Mouse (Mus musculus) thymus, postnatal 0 days (tissue): ENCODE measurements around the gene Gla. TPM values are rescaled to one million over a fixed set of nuclear protein-coding genes. Genes with fewer than 3 reads are reported as not detected.
A peak's percentile ranks its signal among the peaks of the same experiment; 100 is the strongest.

Experiments
- DNase-seq: peaks from one replicate; pipeline ENCODE4 v3.0.0-alpha.2; 2015; ENCODE audit warnings: low spot score
- polyA plus RNA-seq: library from polyadenylated mRNA; unstranded; fragments of >200 nt; fragmentation: Nextera tagmentation; extraction: Ambion mirVana; gene quantifications from 2 replicates; pipeline ENCODE4 v1.2.1, GENCODE M21; 2015

The Gla gene
- 4.9 and 7.1 TPM in 2 replicates for polyA plus RNA-seq

DNA sequence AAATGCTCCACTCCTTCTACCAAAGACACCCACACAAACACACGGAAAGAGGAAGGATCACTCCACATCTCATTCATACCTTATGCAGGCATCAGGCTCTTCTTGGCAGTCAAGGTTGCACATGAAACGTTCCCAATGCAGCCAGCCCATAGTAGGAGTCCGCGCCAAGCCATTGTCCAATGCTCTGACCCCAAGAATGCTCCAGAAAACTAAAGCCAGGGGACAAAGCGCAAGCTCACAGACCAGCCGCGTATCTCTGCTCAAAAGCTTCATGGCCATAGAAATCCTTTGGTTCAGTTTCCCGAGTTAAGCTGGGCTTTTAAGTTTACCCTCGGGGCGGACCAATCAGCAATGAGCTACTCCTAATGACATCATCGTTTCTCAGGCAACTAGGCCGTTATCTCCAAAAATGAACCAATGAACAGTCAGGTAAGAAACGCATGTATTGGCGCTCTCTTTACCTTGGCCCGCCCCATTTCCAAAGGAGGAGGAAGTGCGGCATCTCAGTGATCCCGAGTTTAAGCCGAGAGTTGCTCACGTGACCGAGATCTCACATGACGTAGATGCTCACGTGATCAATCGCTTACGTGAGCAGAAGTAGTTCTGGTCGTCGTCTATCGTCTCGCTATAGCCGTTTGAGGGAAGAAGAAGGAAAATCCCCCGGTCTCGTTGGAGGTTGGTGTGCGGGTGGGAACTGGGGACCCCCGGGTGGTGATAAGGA is at the start of gene Gla, which contains the start of gene Hnrnph2:
Gla (minus strand) TSS at position 467 of the 721 bp plus-strand sequence.
Hnrnph2 (plus strand) TSS at position 521 of the 721 bp plus-strand sequence.
- DNase-seq: peak; percentile 94

DNA sequence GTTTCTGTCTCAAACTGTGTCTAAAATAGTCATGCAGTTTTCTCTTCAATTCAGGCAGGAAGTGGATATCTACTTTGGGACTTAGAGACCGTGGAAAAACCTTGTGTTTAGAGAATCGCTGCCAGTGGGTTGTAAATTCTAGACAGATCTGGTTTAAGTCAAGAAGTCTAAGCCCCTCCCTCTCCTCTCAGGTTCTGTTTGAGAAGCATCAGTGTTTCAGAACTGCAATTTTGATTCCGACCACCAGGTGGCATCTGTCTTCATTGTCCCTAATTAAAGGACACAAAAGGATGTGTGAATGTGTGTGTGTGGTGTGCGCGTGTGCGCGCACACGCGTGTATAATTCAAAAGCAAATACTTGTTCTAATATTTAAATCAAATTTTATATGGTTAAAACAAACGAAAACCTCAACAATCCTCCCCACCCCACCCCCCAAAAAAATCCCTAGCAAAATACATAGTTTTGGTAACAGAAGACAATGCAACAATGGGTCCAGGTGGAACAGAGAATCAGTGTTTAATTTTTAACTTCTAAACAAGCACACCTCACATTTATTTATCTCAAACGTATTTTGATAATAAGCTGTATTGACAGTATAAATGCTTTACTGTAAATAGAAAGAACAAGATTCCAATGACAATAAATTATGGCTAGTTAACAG is 47.2 kb upstream of the Gla start:
- peak; percentile 74 for DNase-seq

DNA sequence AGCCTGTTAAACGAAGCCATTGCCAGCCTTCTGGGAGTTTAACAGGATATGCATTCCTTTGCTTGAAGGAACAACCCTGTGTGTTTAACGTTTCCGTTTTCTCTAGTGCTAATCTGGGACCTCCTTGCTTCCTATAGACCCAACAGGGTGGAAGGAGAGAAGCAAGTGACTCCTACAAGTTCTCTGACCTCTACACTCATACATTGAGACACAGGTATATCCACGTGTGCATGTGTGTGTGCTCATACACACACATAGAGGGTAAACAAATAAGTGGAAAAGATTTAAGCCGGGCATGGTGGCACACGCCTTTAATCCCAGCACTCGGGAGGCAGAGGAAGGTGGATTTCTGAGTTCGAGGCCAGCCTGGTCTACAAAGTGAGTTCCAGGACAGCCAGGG is 46.5 kb upstream of the Gla start:
- DNase-seq: no peak

DNA sequence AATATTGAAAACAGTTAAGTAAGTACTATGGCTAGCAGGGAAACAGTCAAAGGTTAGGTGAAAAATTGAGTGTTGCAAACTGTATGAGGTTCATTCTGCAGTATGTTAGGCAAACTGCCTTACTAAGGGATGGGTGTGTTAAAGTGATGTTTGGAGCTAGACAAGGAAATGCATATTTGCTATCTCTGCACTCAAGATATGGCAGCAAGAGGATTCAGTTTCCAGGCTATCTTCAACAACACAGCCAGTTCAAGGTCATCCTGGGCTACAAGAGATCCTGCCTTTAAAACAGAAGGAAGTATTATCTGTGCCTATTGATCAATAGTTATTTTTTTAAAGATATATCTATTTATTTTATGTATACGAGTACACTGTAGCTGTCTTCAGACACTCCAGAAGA is 45.4 kb upstream of the Gla start:
- no peak for DNase-seq

DNA sequence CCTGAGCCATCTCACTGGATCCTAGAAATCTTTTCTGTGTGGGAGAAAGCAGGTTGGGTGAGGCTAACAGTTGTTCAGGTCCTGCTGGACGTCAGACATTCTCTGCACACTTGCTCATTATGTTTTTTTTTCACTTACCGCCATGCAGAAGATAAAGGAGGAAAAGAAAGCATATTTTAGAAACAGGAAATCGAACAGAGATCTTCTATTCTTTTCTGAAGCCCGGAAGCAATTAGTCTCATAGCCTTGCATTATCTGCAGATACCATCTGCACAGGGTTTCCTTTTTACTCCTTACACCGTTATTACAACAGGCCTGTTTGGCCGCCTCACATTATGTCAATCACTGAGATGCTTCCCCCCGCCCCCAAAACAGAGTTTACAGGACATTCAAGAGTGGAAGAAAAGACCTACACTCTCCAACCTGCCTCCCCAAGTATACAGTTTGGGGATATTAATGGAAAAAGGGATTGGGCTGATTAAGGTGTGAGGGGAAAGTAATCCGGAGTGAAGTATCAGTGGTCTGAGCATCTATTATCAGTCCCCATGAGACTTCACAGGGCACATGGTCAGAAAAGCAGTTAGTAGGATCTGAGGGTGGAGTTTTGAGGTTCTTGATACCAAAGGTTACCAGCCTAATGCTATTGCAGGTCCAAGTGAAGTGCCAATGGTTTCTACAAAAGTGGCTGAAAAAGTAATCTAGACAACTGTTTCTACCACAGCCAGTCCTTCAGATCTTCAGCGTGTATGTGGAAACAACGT is 40.3 kb upstream of the Gla start:
- DNase-seq: no peak

DNA sequence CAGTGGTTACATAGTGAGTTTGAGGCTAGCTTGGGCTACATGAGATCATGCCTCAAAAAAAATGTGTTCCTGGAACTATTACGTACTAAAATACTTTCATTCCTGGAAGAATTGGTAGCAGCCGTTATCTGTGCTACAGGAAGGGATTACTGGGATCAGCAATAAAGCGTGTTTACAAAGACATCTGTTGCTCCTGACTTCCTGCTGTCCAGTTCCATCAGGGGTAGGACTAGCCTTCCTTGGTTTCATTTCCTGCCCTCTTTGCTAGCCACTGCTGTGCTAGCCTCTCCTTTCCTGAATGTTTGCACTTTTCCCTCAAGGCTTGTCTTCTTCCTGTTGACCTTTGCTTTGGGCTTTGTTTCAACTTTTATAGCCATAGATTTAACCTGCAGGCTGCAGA is 34.9 kb upstream of the Gla start:
- DNase-seq: no peak

DNA sequence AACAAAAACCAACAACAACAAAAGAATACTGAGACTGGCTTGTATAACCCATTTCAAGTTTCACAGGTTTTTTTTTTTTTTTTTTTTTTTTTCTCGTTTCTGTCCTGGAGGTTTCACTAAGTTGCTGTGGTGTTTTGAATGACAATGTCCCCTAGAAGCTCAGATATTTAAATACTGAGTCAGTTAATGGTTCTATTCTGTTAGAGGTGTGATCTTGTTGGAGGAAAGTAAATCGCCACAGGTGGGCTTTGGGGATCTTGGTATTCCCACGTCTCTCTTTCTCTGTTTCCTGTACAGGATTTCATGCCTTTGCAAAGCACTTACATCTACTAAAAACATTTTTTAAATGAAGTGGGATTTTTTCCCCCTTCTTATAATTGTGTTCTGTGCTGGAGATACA is 34.2 kb upstream of the Gla start:
- no peak for DNase-seq

DNA sequence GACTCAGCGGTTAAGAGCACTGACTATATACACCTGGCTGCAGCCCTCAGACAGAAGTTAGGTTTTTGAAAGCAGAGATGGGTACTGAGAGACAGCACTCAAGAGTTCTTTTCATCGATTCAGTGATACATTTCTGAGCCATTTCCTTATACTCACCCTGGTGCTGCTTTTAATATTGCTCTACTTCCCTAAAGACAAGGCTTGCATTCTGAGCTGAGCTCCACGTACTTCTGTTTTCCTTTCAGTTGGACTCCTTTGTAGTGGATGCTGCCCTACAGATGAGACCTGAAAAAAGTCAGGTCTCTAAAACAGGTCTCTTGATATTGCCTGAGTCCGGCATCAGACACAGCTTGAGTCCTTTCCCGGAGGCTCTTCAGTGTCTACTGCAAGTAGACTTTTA is 31.8 kb upstream of the Gla start:
- no peak for DNase-seq

DNA sequence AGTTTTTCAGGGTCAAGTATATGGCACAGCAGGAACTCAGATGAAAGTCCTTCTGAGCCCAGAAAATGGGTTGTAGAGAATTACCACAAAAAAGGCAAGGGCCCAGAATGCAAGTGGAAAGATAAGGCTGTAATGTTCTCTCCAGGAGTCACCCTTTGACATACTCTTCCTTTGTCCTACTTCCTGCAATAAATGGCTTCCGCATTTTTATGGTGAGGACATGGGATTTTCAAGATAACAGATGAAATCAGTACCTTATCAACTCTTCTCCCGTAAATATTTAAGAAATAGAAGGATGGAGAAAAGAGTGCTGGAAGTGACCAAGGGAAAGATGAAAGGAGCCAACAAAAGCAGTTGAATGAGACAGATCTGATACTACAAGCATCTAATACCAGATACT is 27.3 kb upstream of the Gla start:
- no peak for DNase-seq

DNA sequence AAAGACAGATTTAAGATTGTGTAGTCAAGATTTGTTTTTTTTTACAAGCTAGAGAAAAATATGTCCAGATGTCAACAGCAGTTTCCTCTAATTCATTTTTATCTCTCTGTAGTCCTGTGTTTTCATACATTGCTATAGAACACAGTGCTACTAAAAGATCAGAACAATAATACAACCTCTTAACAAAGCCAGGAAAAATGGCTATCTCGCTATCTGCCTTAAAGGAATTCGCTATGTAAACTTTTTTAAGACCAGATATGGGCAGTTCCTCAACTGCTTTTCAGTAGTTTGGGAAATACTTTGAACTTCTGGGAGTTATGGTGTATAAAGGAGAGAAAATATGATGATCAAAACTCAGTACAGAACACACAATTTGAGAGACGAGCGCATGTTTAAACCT is 22.4 kb upstream of the Gla start:
- no peak for DNase-seq

DNA sequence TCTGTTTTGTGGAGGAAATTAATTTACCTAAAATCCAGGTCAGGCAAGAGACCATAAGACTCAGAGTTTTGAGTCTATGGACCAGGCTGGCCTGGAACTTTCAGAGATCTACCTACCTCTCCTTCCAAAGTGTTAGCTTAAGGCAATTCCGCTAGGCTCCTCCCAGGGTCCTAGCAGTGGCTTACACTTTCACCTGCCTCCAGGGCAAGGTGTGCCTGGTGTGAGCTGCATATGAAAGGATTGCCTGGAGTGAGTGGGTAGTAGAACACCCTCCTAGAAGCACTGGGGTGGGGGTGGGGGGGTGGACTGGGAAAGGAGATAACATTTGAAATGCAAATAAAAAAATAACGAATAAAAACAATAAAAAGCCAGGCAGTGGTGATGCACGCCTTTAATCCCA is 20.8 kb upstream of the Gla start:
- DNase-seq: no peak

DNA sequence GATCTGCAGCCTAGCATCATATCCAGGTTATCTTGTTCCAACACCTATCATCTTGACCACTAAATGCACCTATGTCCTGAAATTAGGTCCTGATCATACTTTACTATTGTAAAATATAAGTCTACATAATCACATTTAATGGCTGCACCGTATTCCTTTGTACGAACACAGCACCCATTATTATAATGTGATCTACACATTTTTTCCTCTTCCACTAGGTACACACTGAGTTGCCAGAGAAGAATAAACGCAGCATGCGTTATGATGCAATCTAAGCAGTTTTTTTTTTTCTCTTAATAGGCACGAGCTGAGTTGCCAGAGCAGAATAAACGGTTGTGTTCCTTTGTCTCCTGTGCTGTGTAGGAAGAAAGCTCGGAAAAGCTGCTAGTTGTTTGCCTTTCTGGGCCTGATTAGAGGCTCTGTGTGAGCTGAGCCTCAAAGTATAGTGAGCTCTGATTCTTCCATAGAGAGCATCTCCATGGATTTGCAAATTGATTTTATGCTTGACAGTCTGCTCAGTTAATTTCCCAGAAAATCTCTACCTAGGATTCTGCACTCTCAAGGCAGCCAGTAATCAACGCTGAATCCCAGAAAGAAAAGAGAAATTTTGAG is 19.4 kb upstream of the Gla start:
- no peak for DNase-seq

DNA sequence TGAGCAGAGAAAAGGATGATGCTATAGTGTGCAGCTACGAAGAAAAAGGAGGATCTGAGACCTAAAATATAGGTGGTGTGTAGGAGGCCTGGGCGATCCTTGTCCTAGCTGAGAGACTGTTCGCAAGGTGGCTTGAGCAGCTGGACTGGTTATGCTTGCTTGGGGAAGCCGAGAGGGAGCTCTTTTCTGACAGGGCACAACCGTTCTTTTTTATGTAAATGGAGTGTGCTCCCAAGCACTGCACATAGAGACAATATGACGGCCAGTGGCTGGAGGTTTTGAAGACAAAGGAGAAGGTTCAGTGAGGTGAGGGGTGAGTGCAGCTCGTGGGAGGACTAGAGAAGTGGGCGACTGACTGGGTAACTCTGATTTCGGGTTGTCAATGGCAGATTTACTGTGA is 18.8 kb upstream of the Gla start:
- DNase-seq: no peak

DNA sequence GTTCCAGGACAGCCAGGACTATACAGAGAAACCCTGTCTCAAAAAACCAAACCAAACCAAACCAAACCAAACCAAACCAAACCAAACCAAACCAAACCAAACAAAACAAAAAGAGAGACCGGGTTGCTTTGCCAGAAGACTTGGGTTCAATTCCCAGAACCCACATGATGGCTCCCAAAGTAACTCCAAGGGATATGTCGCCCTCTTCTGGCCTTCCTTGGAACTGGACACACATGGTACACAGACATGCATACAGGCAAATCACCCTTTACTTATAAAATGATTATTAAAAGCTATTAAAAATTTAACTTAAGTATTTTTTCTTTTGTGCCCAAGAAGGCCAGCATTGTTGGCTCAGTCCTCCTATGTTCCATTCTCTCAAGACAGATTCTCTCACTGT is 13.4 kb upstream of the Gla start:
- DNase-seq: no peak

DNA sequence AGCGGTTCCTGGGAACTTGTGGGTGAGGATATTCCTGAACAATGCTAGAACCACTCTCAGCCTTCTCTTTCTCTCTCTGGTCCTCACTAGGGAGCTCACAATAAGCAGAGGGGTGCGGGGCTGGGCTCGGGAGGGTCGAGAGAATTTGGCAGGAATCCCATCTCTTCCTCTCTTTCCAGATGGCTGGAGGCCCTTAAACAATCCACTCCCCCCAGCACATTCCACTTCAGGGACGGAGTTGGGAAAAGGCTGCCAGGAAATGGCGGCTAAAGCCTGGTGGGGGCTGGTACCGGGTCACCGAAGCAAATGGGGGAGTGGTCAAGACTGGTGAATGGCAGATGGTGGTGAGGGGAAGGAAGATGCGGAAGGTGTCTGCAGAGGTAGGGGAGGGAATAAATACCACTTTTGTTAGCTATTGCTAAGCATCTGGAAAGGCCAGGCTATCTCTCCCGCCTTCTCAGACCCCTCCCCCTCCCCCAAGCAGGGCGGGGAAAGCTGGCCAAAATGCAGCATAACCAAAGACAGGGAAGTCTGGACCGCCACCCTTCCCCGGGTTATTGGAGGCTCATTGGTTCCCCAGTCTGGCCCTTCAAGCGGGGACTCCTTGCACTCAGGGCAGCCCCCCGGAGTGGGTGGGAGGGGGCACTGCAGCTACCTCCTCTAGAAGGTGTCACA is 11.5 kb upstream of the Gla start:
- DNase-seq: no peak

DNA sequence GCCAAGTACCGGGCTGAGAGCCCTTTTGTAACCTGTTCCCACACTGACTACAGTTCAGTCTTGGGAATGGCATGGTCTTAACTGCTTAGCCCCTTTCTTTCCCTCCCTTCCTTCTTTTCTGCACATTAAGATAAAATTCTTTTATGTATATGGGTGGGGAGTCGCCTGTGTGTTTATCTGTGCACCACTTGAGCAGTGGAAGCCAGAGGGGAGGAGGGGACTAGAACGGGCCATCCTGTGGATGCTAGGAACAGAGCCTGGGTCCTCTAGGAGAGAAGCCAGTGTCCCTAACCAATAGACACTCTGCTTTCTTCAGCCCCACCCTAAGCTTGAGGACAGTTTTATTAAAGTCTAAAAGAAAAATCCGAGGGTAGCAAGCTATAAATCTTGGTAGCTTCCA is 10.1 kb upstream of the Gla start:
- DNase-seq: no peak

DNA sequence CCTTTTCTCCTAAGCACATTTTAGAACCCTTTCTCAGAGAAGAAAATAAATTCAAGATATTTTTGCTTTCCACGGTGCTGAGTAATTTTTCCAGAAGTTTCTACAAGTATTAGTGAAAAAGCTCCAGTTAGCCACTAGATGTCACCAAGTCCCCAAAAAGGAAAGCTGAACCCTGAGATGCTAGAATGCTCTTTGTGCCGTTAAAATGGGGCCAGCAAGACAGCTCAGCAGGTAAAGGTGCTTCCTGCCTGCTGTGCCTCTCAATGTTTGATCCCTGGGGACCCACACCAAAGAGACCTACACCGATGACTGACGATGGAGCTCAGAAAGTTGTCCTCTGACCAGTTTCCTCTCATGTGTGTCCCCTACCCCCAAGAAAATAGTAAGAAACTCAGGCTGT is 8.5 kb upstream of the Gla start:
- peak; percentile 63 for DNase-seq

DNA sequence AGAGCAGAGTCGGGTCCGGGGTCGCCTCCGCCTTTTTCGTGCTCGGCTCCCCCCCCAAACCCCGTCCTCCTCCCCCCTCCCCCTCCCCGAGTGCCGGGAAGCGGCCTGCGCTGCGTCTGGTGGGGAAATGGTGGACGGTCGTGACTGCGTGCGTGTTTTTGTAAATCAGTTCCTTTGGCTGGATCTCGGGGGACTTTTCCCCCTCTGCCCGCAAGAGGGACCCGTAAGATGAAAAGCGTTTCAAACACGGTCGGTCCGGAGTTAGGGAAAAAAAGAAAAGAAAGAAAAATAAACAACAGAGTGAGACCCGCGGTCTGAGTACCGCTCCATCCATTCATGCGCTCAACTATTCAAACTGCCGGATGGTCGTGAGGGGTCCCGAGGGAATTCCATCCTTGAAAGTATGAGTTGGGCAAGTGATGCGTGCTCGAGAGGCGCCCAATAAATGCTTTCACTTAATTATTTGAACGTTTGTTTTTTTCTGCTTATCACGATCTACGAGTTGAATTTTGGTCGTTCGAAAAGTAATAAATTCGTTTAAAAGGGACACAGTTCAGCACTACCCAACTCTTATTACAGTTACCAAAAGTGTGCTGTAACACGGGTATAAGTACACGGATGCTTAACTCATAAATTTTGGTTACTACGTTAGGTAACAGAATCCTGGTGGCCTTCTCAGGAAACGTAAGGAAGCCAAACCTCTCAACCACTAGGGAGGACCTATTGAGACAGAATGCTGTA is 625 bp upstream of the Gla start:
- no peak for DNase-seq

DNA sequence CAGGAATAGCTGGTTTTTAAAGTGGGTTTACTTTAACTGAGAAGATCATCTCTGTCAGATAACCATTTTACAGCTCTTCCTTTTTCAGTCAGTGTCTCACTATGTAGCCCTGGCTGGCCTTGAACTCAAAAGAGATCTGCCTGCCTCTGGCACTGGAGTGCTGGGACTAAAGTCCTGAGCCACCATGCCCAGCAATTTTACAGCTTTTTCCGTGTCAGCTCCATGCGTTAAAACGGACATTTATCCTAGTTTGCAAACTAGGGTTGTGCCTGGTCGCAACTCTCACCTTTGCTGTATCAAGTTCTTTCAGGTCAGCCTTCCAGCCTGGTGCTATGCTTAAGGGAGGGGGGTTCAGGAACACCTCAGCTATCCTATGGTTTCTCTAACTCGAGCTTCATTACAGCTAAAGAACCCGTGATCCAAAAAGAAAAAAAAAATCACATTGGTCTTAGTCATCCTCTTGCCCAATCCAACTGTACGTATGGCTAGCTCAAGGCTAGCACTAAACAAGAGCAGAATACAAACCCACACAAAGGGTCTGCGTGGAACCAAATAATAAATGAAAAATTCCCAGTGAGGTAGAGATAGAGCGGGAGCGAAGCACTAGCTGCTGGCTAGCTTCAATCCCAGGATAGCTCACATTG is 881 bp downstream of the Gla start:
- DNase-seq: no peak

DNA sequence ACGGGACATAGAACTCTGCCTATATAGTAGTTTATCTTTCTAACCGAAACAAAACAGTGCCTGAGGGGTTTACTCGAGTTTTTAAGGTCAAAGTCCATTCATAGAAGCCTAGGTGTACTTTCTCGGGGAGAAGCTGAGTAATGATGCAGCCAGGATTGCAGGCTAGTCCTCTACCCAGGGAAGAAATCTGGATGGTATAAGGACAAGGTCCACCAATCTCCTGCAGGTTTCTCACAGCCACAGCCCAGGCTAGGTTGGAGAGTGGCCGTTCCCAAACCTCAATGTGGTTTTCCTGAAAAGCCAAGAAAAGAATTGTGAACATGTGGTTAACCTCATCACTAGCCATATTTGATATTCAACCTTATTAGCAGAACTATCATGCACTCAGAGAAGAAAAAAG is 11.1 kb downstream of the Gla start:
- DNase-seq: no peak
